Mouse (Mus musculus) bone marrow, adult 2 months (tissue): Measurements from ENCODE around the gene Gpr63.

Source experiments
- CTCF ChIP-seq: fragments of 200-500 bp; IDR thresholded peaks from 2 replicates; pipeline ENCODE4 v1.5.1; 2011; ENCODE audit warnings: low read length, control low read depth; ENCODE audit not compliant: control insufficient read depth, insufficient read depth
- POLR2A ChIP-seq: fragments of 200-500 bp; IDR thresholded peaks from 2 replicates; pipeline ENCODE4 v1.6.1; 2011; ENCODE audit warnings: low read depth, mild to moderate bottlenecking, control low read depth, low read length, borderline replicate concordance; ENCODE audit not compliant: control insufficient read depth

GRCm38 (mm10) chr4:25037260-25037659, 71.1 kb downstream of the Gpr63 start:
- TF ChIP-seq CTCF = no peak
- no peak for TF ChIP-seq POLR2A
